Mouse (Mus musculus): ENCODE measurements around the gene Sclt1. TPM values are rescaled to one million over a fixed set of nuclear protein-coding genes. Genes with fewer than 3 reads are reported as not detected.

The Sclt1 gene
- polyA plus RNA-seq, 1 experiment from 2014 or later = 21.0 TPM

DNA sequence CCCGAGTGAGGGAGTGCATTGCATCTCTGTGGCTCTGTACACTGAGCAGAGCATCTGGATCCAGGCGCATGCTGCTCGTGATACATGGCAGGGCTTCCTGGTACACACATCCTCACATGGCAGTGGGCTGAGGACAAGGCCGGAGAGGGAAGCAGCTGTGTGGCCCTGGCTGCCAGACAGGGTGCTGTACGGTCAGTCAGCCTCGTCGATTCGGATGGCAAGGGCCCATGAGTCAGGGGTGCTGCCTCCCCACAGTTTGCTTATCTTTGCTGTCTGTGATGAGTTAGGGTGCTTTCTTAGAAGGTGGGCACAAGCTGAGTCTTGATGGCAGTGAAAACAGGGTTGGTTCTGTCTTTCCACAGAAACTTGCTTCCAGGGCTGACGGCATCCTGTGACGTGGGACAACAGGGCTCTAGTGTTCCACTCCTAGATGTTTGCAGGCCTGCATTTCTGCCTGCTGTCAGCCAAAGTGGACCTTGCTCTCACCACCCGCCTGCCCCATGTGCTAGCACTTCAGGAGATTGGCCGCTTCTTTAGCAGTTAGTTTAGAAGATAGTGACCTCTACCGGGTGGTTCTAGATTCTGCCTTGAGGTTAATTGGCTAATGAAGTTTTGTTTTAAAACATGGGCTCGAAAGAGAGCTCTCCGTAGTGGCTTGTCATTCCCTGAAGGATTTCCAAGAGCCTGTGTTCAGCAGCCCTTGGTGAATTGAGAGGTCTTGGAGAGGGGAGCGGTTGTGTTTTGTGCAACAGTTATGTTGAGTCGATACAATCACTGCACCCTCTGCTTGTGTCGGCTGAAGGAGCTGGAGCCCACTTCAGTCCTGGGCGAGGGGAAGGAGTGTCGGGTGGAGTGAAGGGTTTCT is 151.4 kb downstream of the Sclt1 start:
- H3K9ac ChIP-seq (ENCODE audit: low read depth, low read length) = no peak overlapping the region
- TF ChIP-seq CTCF (IDR thresholded peaks at IDR 0.05; ENCODE audit: low read depth) = peak; percentile 53; the same call in 1 of the 2 replicates
- DNase-seq (ENCODE audit: low spot score) (peak; percentile 62), ATAC-seq (replicated peaks; ENCODE audit: low FRiP score, low read depth) (peak; percentile 59; the same call in 1 of the 2 replicates)
- H3K4me1 ChIP-seq (replicated peaks; ENCODE audit: insufficient read depth, low read length) = 0 out of 2 replicates have a peak, but pooled peaks cover 5% of the 10 kb centered on the region
- H3K4me2 ChIP-seq (ENCODE audit: low read length) = no peak overlapping the region
- H3K9me3 ChIP-seq (replicated peaks; ENCODE audit: low read length) = no peaks in the 10 kb centered on the region
- WGBS = 83% methylated on average over 20 of the region's 20 CpGs
- H3K27ac ChIP-seq = no peak overlapping the region
- no peak overlapping the region for H3K4me3 ChIP-seq (replicated peaks; ENCODE audit: low read depth, low read length)
- peaks cover 37% of the 10 kb centered on the region for H3K36me3 ChIP-seq (ENCODE audit: insufficient read depth, low read length)
- no peaks in the 10 kb centered on the region for H3K27me3 ChIP-seq (ENCODE audit: insufficient read depth, low read length)

- H3K9me3 ChIP-seq (replicated peaks; ENCODE audit: low read length) = no peaks in the 10 kb centered on the region
- H3K4me3 ChIP-seq (replicated peaks; ENCODE audit: low read depth, low read length) = no peak overlapping the region
- H3K4me1 ChIP-seq (replicated peaks; ENCODE audit: insufficient read depth, low read length) = 0 out of 2 replicates have a peak, but pooled peaks cover 5% of the 10 kb centered on the region
- 95% methylated on average over 4 of the region's 4 CpGs for WGBS
- ATAC-seq (replicated peaks; ENCODE audit: low FRiP score, low read depth) (no peak), DNase-seq (ENCODE audit: low spot score) (no peak)
- no peak overlapping the region for H3K9ac ChIP-seq (ENCODE audit: low read depth, low read length)
- TF ChIP-seq CTCF (IDR thresholded peaks at IDR 0.05; ENCODE audit: low read depth) = no peak
- H3K4me2 ChIP-seq (ENCODE audit: low read length) = no peak overlapping the region
- H3K27me3 ChIP-seq (ENCODE audit: insufficient read depth, low read length) = no peaks in the 10 kb centered on the region
- H3K27ac ChIP-seq = no peak overlapping the region
- peaks cover 33% of the 10 kb centered on the region for H3K36me3 ChIP-seq (ENCODE audit: insufficient read depth, low read length)
Measured at GRCm38 (mm10) chr3:41589988-41590387, 152.3 kb downstream of the Sclt1 start.

GRCm38 (mm10) chr3:41589246-41589914 is 152.9 kb downstream of the Sclt1 start:
- Histone ChIP-seq H3K27me3 (ENCODE audit: insufficient read depth, low read length) (no peaks in the 10 kb centered on the region), H3K4me3 (replicated peaks; ENCODE audit: low read depth, low read length) (no peak overlapping the region), H3K9me3 (replicated peaks; ENCODE audit: low read length) (no peaks in the 10 kb centered on the region), H3K4me2 (ENCODE audit: low read length) (no peak overlapping the region), H3K9ac (ENCODE audit: low read depth, low read length) (no peak overlapping the region), H3K36me3 (ENCODE audit: insufficient read depth, low read length) (peaks cover 29% of the 10 kb centered on the region), H3K27ac (peak overlapping the region; percentile 31; the same call in 1 of the 2 replicates), H3K4me1 (replicated peaks; ENCODE audit: insufficient read depth, low read length) (0 out of 2 replicates have a peak, but pooled peaks cover 5% of the 10 kb centered on the region)
- no peak for TF ChIP-seq CTCF (IDR thresholded peaks at IDR 0.05; ENCODE audit: low read depth)
- ATAC-seq (replicated peaks; ENCODE audit: low FRiP score, low read depth) (no peak), DNase-seq (ENCODE audit: low spot score) (no peak)
- WGBS = 75% methylated on average over 19 of the region's 19 CpGs

GRCm38 (mm10) chr3:41588495-41588894 is 153.8 kb downstream of the Sclt1 start:
- H3K27me3 ChIP-seq (ENCODE audit: insufficient read depth, low read length) = no peaks in the 10 kb centered on the region
- 0 out of 2 replicates have a peak, but pooled peaks cover 5% of the 10 kb centered on the region for H3K4me1 ChIP-seq (replicated peaks; ENCODE audit: insufficient read depth, low read length)
- H3K36me3 ChIP-seq (ENCODE audit: insufficient read depth, low read length) = peaks cover 20% of the 10 kb centered on the region; the same call in 1 of the 2 replicates
- H3K4me2 ChIP-seq (ENCODE audit: low read length) = no peak overlapping the region
- H3K9me3 ChIP-seq (replicated peaks; ENCODE audit: low read length) = no peaks in the 10 kb centered on the region
- ATAC-seq (replicated peaks; ENCODE audit: low FRiP score, low read depth) (0 out of 2 replicates have a peak, but pooled peaks have one; percentile 26), DNase-seq (ENCODE audit: low spot score) (no peak)
- no peak overlapping the region for H3K27ac ChIP-seq
- WGBS = 72% methylated on average over 8 of the region's 8 CpGs
- H3K9ac ChIP-seq (ENCODE audit: low read depth, low read length) = no peak overlapping the region
- TF ChIP-seq CTCF (IDR thresholded peaks at IDR 0.05; ENCODE audit: low read depth) = no peak
- H3K4me3 ChIP-seq (replicated peaks; ENCODE audit: low read depth, low read length) = no peak overlapping the region

- 0 out of 2 replicates have a peak, but pooled peaks cover 10% of the 10 kb centered on the region for H3K4me1 ChIP-seq (replicated peaks; ENCODE audit: insufficient read depth, low read length)
- H3K36me3 ChIP-seq (ENCODE audit: insufficient read depth, low read length) = peaks cover 19% of the 10 kb centered on the region; the same call in 1 of the 2 replicates
- DNase-seq (ENCODE audit: low spot score) (peak; percentile 55), ATAC-seq (replicated peaks; ENCODE audit: low FRiP score, low read depth) (0 out of 2 replicates have a peak, but pooled peaks have one; percentile 41)
- 56% methylated on average over 6 of the region's 6 CpGs for WGBS
- H3K27ac ChIP-seq = 0 out of 2 replicates have a peak overlapping the region, but pooled peaks have one; percentile 3
- no peak for TF ChIP-seq CTCF (IDR thresholded peaks at IDR 0.05; ENCODE audit: low read depth)
- H3K9ac ChIP-seq (ENCODE audit: low read depth, low read length) = no peak overlapping the region
- no peaks in the 10 kb centered on the region for H3K27me3 ChIP-seq (ENCODE audit: insufficient read depth, low read length)
- no peak overlapping the region for H3K4me2 ChIP-seq (ENCODE audit: low read length)
- H3K9me3 ChIP-seq (replicated peaks; ENCODE audit: low read length) = no peaks in the 10 kb centered on the region
- no peak overlapping the region for H3K4me3 ChIP-seq (replicated peaks; ENCODE audit: low read depth, low read length)
Measured at GRCm38 (mm10) chr3:41587588-41587987, 154.7 kb downstream of the Sclt1 start.

GRCm38 (mm10) chr3:41586917-41587316 is 155.4 kb downstream of the Sclt1 start:
- H3K9ac ChIP-seq (ENCODE audit: low read depth, low read length) = no peak overlapping the region
- peaks cover 17% of the 10 kb centered on the region; the same call in 1 of the 2 replicates for H3K36me3 ChIP-seq (ENCODE audit: insufficient read depth, low read length)
- H3K4me2 ChIP-seq (ENCODE audit: low read length) = no peak overlapping the region
- TF ChIP-seq CTCF (IDR thresholded peaks at IDR 0.05; ENCODE audit: low read depth) = no peak
- no peaks in the 10 kb centered on the region for H3K9me3 ChIP-seq (replicated peaks; ENCODE audit: low read length)
- no peaks in the 10 kb centered on the region for H3K27me3 ChIP-seq (ENCODE audit: insufficient read depth, low read length)
- DNase-seq (ENCODE audit: low spot score) = no peak
- 73% methylated on average over 7 of the region's 7 CpGs for WGBS
- no peak overlapping the region for H3K4me3 ChIP-seq (replicated peaks; ENCODE audit: low read depth, low read length)
- no peak overlapping the region for H3K27ac ChIP-seq
- ATAC-seq (replicated peaks; ENCODE audit: low FRiP score, low read depth) = no peak
- 0 out of 2 replicates have a peak, but pooled peaks cover 16% of the 10 kb centered on the region for H3K4me1 ChIP-seq (replicated peaks; ENCODE audit: insufficient read depth, low read length)

All from kidney, postnatal 0 days (tissue).